Mouse (Mus musculus) heart, embryonic 10.5 days (tissue): ENCODE data around the gene Zfp384. TPM values are rescaled to one million over a fixed set of nuclear protein-coding genes. Genes with fewer than 3 reads are reported as not detected.

ENCODE experiments used
- DNase-seq: peaks from one replicate; pipeline ENCODE4 v3.0.0-alpha.2; 2017; ENCODE audit warnings: low spot score
- H3K27ac ChIP-seq: fragments of 300-500 bp; sonication (generic); 2 replicates; pipeline ENCODE4 v1.5.1; 2016; ENCODE audit warnings: mild to moderate bottlenecking
- H3K27me3 ChIP-seq: fragments of 300-500 bp; sonication (generic); 2 replicates; pipeline ENCODE4 v1.6.1; 2016; ENCODE audit warnings: mild to moderate bottlenecking; ENCODE audit not compliant: poor library complexity, insufficient read depth, severe bottlenecking
- H3K36me3 ChIP-seq: fragments of 300-500 bp; sonication (generic); 2 replicates; pipeline ENCODE4 v1.6.1; 2016; ENCODE audit warnings: mild to moderate bottlenecking, moderate library complexity
- H3K4me1 ChIP-seq: fragments of 300-500 bp; sonication (generic); 2 replicates; pipeline ENCODE4 v1.6.1; 2016; ENCODE audit warnings: mild to moderate bottlenecking
- H3K4me3 ChIP-seq: fragments of 300-500 bp; sonication (generic); 2 replicates; pipeline ENCODE4 v1.5.1; 2016; ENCODE audit warnings: mild to moderate bottlenecking, moderate library complexity
- H3K9me3 ChIP-seq: fragments of 300-500 bp; sonication (generic); 2 replicates; pipeline ENCODE4 v1.6.1; 2016; ENCODE audit warnings: mild to moderate bottlenecking, moderate library complexity
- WGBS: fragments of 180-500 bp; shearing (Covaris S2); methylation state at CpG from one replicate; pipeline ENCODE4 v1.1.7; 2016; 5-methylcytosine and 5-hydroxymethylcytosine counted together
- polyA plus RNA-seq: library from polyadenylated mRNA; unstranded; fragments of >200 nt; fragmentation: Nextera tagmentation; extraction: Ambion mirVana; gene quantifications from 2 replicates; pipeline ENCODE4 v1.2.1, GENCODE M21; 2016

The Zfp384 gene
- 7.9 and 14.2 TPM in 2 replicates for polyA plus RNA-seq

DNA sequence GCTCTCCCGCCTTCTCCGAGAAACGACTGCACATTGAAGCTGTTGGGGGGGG, at the start of gene Zfp384:
Gene Zfp384 (plus strand): TSS at position 17 of the 52 bp plus-strand sequence.
- Histone ChIP-seq H3K9me3 (no peaks in the 10 kb centered on the region), H3K4me3 (peak within 1 kb of the TSS; percentile 90), H3K36me3 (peaks cover 21% of the 10 kb centered on the region; the same call in 1 of the 2 replicates), H3K4me1 (peaks cover 26% of the 10 kb centered on the region), H3K27ac (peak within 1 kb of the TSS; percentile 99), H3K27me3 (0 out of 2 replicates have a peak, but pooled peaks cover 4% of the 10 kb centered on the region)
- WGBS = 0% methylated on average over 3 of the region's 3 CpGs
- DNase-seq = no peak

DNA sequence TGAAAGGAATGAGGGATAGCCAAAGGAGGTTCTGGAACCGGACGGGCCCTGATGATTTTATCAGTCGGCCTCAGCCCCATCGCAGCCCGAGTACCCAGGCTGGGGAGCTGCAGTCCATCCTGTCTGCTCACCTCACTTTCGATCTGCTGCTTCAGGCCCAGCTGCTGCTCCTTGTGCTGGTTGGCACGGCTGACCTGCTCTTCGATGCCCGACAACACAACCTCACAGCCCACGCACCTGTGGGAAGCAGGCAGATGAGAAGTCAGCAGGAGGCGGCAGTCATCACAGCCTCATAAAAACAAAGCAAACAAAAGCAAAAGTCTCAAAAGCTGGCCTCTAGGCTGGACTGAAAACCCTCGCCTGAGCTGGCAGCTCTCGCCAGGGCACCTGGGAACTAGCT, 49.0 kb upstream of the Zfp384 start:
- no peak overlapping the region for H3K4me3 ChIP-seq
- DNase-seq = no peak
- 95% methylated on average over 13 of the region's 13 CpGs for WGBS
- no peaks in the 10 kb centered on the region for H3K27me3 ChIP-seq
- H3K36me3 ChIP-seq = peaks cover 79% of the 10 kb centered on the region
- no peak overlapping the region for H3K27ac ChIP-seq
- peaks cover 18% of the 10 kb centered on the region for H3K4me1 ChIP-seq
- no peaks in the 10 kb centered on the region for H3K9me3 ChIP-seq

- no peak overlapping the region for H3K27ac ChIP-seq
- DNase-seq = no peak
- no peak overlapping the region for H3K4me3 ChIP-seq
- WGBS = 92% methylated on average over 12 of the region's 12 CpGs
- H3K9me3 ChIP-seq = no peaks in the 10 kb centered on the region
- H3K4me1 ChIP-seq = peaks cover 24% of the 10 kb centered on the region
- H3K36me3 ChIP-seq = peaks cover 68% of the 10 kb centered on the region
- H3K27me3 ChIP-seq = no peaks in the 10 kb centered on the region
Measured at GRCm38 (mm10) chr6:124961021-124961420, 47.9 kb upstream of the Zfp384 start.

DNA sequence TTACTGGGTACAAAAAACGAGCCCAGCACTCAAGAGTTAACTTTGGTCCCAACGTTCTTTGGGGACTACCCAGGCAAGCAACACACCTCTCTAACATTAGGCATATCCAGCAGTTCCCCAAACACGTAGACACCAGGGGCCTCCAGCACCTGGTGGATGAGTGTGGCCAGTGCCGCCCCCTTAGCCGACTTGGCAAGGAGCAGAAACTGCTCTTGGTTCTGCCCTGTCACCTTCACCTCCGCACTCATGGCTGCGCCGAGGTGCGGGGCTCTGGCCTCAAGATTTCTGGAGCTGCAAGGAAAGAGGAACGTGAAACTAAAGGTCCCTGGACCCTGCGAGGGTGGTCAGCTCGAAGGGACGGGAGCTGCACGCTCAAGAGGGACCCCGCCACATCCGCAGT, 44.3 kb upstream of the Zfp384 start:
- peaks cover 41% of the 10 kb centered on the region for H3K36me3 ChIP-seq
- no peaks in the 10 kb centered on the region for H3K27me3 ChIP-seq
- peaks cover 27% of the 10 kb centered on the region for H3K4me1 ChIP-seq
- WGBS = 42% methylated on average over 16 of the region's 16 CpGs
- no peak for DNase-seq
- H3K9me3 ChIP-seq = no peaks in the 10 kb centered on the region
- peak overlapping the region; percentile 87 for H3K4me3 ChIP-seq
- H3K27ac ChIP-seq = peak overlapping the region; percentile 98

DNA sequence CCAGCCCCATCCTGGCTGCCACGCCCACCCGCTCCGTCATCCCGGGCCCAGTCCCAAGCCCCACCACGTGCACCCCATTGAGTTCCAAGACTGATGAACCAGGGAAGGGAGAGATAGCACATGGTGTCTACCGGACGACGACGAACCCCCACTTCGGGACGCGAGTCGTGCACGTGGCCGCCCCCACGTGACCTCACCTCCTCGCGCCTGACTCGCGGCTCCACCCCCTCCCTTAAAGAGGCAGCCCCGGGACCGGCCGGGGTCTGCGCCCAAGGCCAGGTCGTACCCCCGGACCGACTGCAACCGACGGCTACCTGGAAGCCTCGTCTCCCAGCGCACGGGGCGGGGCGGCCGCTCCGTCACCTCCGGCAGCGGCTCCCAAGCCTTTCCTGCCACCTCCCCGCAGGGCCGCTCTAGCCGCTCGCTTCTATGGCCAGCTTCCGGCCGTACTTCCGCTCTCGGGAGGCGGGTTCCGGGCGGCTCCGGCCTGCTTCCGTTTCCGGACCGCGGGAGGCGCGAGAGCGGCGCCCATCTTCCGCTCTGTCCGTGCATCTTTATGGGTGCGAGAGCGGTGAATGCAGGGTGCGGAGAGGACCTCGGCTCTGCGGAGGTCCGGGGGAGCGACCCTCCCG, 43.7 kb upstream of the Zfp384 start, which contains the start of gene Cops7a:
Gene Cops7a (minus strand): TSS at position 451 of the 632 bp plus-strand sequence.
- Histone ChIP-seq H3K27ac (peak within 1 kb of the TSS; percentile 98), H3K27me3 (no peaks in the 10 kb centered on the region), H3K4me1 (peaks cover 27% of the 10 kb centered on the region), H3K36me3 (peaks cover 35% of the 10 kb centered on the region), H3K9me3 (no peaks in the 10 kb centered on the region), H3K4me3 (peak within 1 kb of the TSS; percentile 87)
- peak; percentile 95 for DNase-seq
- under 1% methylated on average over 68 of the region's 68 CpGs for WGBS

GRCm38 (mm10) chr6:124965747-124966146, 43.2 kb upstream of the Zfp384 start:
- H3K4me1 ChIP-seq = peaks cover 27% of the 10 kb centered on the region
- H3K27me3 ChIP-seq = no peaks in the 10 kb centered on the region
- DNase-seq = peak; percentile 71
- H3K9me3 ChIP-seq = no peaks in the 10 kb centered on the region
- peak overlapping the region; percentile 87 for H3K4me3 ChIP-seq
- peak overlapping the region; percentile 98 for H3K27ac ChIP-seq
- 17% methylated on average over 15 of the region's 15 CpGs for WGBS
- peaks cover 30% of the 10 kb centered on the region for H3K36me3 ChIP-seq

- 95% methylated on average over 7 of the region's 7 CpGs for WGBS
- Histone ChIP-seq H3K36me3 (peaks cover 22% of the 10 kb centered on the region), H3K4me1 (peaks cover 27% of the 10 kb centered on the region), H3K9me3 (no peaks in the 10 kb centered on the region), H3K27ac (no peak overlapping the region), H3K27me3 (no peaks in the 10 kb centered on the region), H3K4me3 (peak overlapping the region; percentile 87; the same call in 1 of the 2 replicates)
- peak; percentile 57 for DNase-seq
Measured at GRCm38 (mm10) chr6:124966466-124967118, 42.4 kb upstream of the Zfp384 start.

DNA sequence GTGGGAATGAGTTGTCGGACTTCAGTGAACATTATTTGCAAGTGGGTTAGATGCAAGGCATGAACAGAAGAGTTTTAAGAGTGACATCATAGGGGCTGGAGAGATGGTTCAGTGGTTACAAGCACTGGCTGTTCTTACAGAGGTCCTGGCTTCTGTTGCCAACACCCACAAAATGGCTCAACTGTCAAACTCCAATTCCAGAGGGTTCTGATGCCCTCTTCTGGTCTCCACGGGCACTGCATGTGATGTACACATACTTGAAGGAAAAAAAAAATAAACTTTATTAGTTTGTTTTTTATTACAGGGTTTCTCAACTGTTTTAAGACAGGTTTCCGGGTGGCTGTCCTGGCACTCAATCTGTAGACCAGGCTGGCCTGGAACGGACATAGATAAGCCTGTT, 41.2 kb upstream of the Zfp384 start:
- Histone ChIP-seq H3K4me3 (no peak overlapping the region), H3K9me3 (no peaks in the 10 kb centered on the region), H3K27me3 (no peaks in the 10 kb centered on the region), H3K27ac (no peak overlapping the region), H3K4me1 (peaks cover 18% of the 10 kb centered on the region), H3K36me3 (peaks cover 11% of the 10 kb centered on the region; the same call in 1 of the 2 replicates)
- peak; percentile 63 for DNase-seq
- WGBS = 67% methylated on average over 4 of the region's 4 CpGs

DNA sequence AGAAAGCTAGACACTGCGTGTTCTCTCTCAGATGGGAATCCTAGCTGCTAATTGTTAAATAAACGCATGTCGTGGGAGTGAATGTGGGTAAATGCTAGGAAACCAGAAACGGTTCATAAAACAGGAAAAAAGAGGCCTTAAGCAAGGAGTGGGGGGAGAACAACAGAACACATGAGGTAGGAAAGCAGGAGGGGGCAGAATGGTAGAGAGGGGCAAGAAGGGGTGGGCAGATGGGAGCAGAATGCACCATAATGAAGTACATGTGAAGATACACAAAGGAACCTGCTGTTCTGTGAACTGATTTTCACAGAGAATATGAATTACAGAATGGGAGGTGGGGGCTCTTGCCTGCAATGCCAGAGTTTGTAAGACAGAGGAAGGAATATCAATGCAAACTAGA, 16.7 kb upstream of the Zfp384 start:
- Histone ChIP-seq H3K4me3 (no peak overlapping the region), H3K4me1 (peaks cover 25% of the 10 kb centered on the region), H3K27me3 (peaks cover 54% of the 10 kb centered on the region), H3K36me3 (0 out of 2 replicates have a peak, but pooled peaks cover 2% of the 10 kb centered on the region), H3K9me3 (peaks cover 11% of the 10 kb centered on the region), H3K27ac (no peak overlapping the region)
- 72% methylated on average over 4 of the region's 4 CpGs for WGBS
- DNase-seq = no peak

DNA sequence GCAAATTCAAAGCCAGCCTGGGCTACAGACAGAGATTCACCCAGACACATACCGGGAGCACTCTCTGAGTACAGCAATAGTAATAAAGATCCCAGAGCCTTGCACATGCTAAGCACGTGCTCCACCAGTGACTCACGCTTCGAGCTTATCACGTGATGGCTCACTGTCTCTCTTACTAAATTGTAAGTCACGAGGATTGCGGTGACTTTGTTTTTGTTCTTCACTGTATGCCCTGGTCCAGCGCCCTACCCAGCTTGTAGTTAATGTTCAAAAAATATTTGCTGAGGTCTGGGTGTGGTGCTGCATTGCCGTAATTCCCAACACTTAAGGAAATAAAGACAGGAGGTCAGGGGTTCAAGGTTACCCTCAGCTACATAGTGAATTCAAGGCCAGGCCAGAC, 15.6 kb upstream of the Zfp384 start:
- Histone ChIP-seq H3K4me1 (peaks cover 35% of the 10 kb centered on the region), H3K4me3 (no peak overlapping the region), H3K9me3 (peaks cover 11% of the 10 kb centered on the region), H3K36me3 (0 out of 2 replicates have a peak, but pooled peaks cover 2% of the 10 kb centered on the region), H3K27me3 (peaks cover 65% of the 10 kb centered on the region), H3K27ac (no peak overlapping the region)
- DNase-seq = no peak
- WGBS = 82% methylated on average over 9 of the region's 9 CpGs

DNA sequence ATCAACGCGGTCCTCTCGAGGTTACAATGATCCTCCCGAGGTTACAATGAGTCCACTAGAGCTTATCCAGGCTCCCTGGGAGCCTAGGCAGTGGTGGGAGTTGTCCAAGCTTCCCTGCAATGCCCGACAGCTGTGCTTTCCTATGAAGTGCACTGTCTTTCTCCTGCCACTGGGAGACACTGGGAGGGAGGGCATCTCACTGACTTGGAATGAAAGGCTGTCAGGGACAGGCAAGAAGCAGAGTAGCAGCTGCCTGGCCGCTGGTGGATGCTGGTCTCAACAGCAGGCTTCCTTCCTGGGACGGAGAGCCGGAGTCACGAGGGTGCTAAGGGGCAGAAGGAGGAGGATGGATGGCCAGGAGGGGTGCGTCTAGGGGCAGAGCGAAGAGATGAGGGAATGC, 15.1 kb upstream of the Zfp384 start:
- 20% methylated on average over 11 of the region's 11 CpGs for WGBS
- H3K4me1 ChIP-seq = peaks cover 37% of the 10 kb centered on the region
- no peak overlapping the region for H3K27ac ChIP-seq
- H3K36me3 ChIP-seq = 0 out of 2 replicates have a peak, but pooled peaks cover 2% of the 10 kb centered on the region
- DNase-seq = no peak
- no peak overlapping the region for H3K4me3 ChIP-seq
- peaks cover 11% of the 10 kb centered on the region for H3K9me3 ChIP-seq
- H3K27me3 ChIP-seq = peaks cover 71% of the 10 kb centered on the region

GRCm38 (mm10) chr6:124995246-124995645, 13.7 kb upstream of the Zfp384 start:
- DNase-seq = no peak
- Histone ChIP-seq H3K27me3 (peaks cover 84% of the 10 kb centered on the region), H3K4me3 (no peak overlapping the region), H3K4me1 (peaks cover 37% of the 10 kb centered on the region), H3K9me3 (peaks cover 5% of the 10 kb centered on the region; the same call in 1 of the 2 replicates), H3K27ac (no peak overlapping the region), H3K36me3 (no peaks in the 10 kb centered on the region)
- WGBS = 79% methylated on average over 7 of the region's 7 CpGs

- H3K9me3 ChIP-seq = no peaks in the 10 kb centered on the region
- H3K4me1 ChIP-seq = peaks cover 37% of the 10 kb centered on the region
- no peak overlapping the region for H3K27ac ChIP-seq
- H3K4me3 ChIP-seq = 0 out of 2 replicates have a peak overlapping the region, but pooled peaks have one; percentile 72
- peaks cover 91% of the 10 kb centered on the region for H3K27me3 ChIP-seq
- 45% methylated on average over 8 of the region's 8 CpGs for WGBS
- H3K36me3 ChIP-seq = no peaks in the 10 kb centered on the region
- DNase-seq = peak; percentile 51
Measured at GRCm38 (mm10) chr6:124995831-124996403, 13.0 kb upstream of the Zfp384 start.
